9 mouse cellular contexts compared by ENCODE assay signal in genomic region chr10:39660698-39661097, GRCm38 (mm10). TPM values are rescaled to one million over a fixed set of nuclear protein-coding genes. Genes with fewer than 3 reads are reported as not detected.
DNase-seq lines count a peak whose midpoint lies in the region; ATAC-seq lines count a peak whose summit lies in the region.
"Had no signal": no experiment of that assay in that cellular context is flagged by ENCODE, and none has a peak within 500 bp of the region (broad histone marks: within the 10 kb centered on the region; RNA-seq: fewer than 3 reads in every experiment).

No protein-coding gene starts in this region.

- no peak overlapping the region for H3K9ac ChIP-seq in kidney, embryonic 16.5 days (replicated peaks; ENCODE audit: low read length)
- no peak overlapping the region for H3K9ac ChIP-seq in intestine, embryonic 14.5 days (ENCODE audit: low read length)
- no peak overlapping the region for H3K9ac ChIP-seq in neural tube, embryonic 15.5 days (replicated peaks)

- H3K9me3 ChIP-seq in kidney, embryonic 16.5 days (ENCODE audit: low read length): no peaks in the 10 kb centered on the region
- H3K9me3 ChIP-seq in forebrain, embryonic 10.5 days: peaks cover 10% of the 10 kb centered on the region; the same call in 1 of the 2 replicates
- no peaks in the 10 kb centered on the region for H3K9me3 ChIP-seq in intestine, embryonic 14.5 days (ENCODE audit: control insufficient read depth, low read length)
- no peaks in the 10 kb centered on the region for H3K9me3 ChIP-seq in neural tube, embryonic 15.5 days (replicated peaks)
- H3K9me3 ChIP-seq: G1E had no signal

- H3K4me1 ChIP-seq in kidney, embryonic 16.5 days (ENCODE audit: insufficient read depth, low read length): peaks cover 44% of the 10 kb centered on the region
- H3K4me1 ChIP-seq in forebrain, embryonic 10.5 days: peaks cover 64% of the 10 kb centered on the region
- peaks cover 38% of the 10 kb centered on the region for H3K4me1 ChIP-seq in intestine, embryonic 14.5 days (replicated peaks; ENCODE audit: control insufficient read depth, insufficient read depth, low read length)
- peaks cover 44% of the 10 kb centered on the region for H3K4me1 ChIP-seq in neural tube, embryonic 15.5 days

- no peak overlapping the region for H3K4me2 ChIP-seq in kidney, embryonic 16.5 days (replicated peaks; ENCODE audit: low read depth, low read length)
- H3K4me2 ChIP-seq in intestine, embryonic 14.5 days (ENCODE audit: low read length): no peak overlapping the region
- no peak overlapping the region for H3K4me2 ChIP-seq in neural tube, embryonic 15.5 days

- H3K4me3 ChIP-seq in kidney, embryonic 16.5 days (ENCODE audit: low read length): no peak overlapping the region
- no peak overlapping the region for H3K4me3 ChIP-seq in forebrain, embryonic 10.5 days
- no peak overlapping the region for H3K4me3 ChIP-seq in intestine, embryonic 14.5 days (ENCODE audit: low read depth, low read length)
- no peak overlapping the region for H3K4me3 ChIP-seq in neural tube, embryonic 15.5 days (replicated peaks)

- peak overlapping the region; percentile 95 for H3K27ac ChIP-seq in kidney, embryonic 16.5 days (ENCODE audit: low read length)
- peak overlapping the region; percentile 88 for H3K27ac ChIP-seq in forebrain, embryonic 10.5 days
- peak overlapping the region; percentile 84 for H3K27ac ChIP-seq in intestine, embryonic 14.5 days (ENCODE audit: low read depth)
- H3K27ac ChIP-seq in neural tube, embryonic 15.5 days (replicated peaks): peak overlapping the region; percentile 77

- WGBS in kidney, embryonic 16.5 days: 28% methylated on average over 5 of the region's 5 CpGs
- WGBS in forebrain, embryonic 10.5 days: 68% methylated on average over 5 of the region's 5 CpGs
- 30% methylated on average over 5 of the region's 5 CpGs for WGBS in intestine, embryonic 14.5 days
- WGBS in neural tube, embryonic 15.5 days: 20% methylated on average over 5 of the region's 5 CpGs

- peaks cover 5% of the 10 kb centered on the region; the same call in 1 of the 2 replicates for H3K36me3 ChIP-seq in kidney, embryonic 16.5 days (ENCODE audit: insufficient read depth, low read length)
- peaks cover 15% of the 10 kb centered on the region for H3K36me3 ChIP-seq in forebrain, embryonic 10.5 days (replicated peaks)
- H3K36me3 ChIP-seq in intestine, embryonic 14.5 days (ENCODE audit: control insufficient read depth, insufficient read depth, low read length): no peaks in the 10 kb centered on the region
- H3K36me3 ChIP-seq in neural tube, embryonic 15.5 days: no peaks in the 10 kb centered on the region
- H3K36me3 ChIP-seq: G1E had no signal

- no peak for DNase-seq in kidney, postnatal 4 days
- no peak for DNase-seq in forebrain, embryonic 10.5 days (ENCODE audit: extremely low spot score, low spot score)
- no peak for DNase-seq in intestine, embryonic 14.5 days (ENCODE audit: low spot score)
- DNase-seq in spleen, postnatal 10 days (ENCODE audit: low spot score in 2 of 2): no peak
- no peak for DNase-seq in ovary, postnatal 10 days (ENCODE audit: low spot score)
- DNase-seq: right cerebral cortex, postnatal 25 days had no signal

- no peaks in the 10 kb centered on the region for H3K27me3 ChIP-seq in kidney, embryonic 16.5 days (ENCODE audit: insufficient read depth, low read length)
- no peaks in the 10 kb centered on the region for H3K27me3 ChIP-seq in forebrain, embryonic 10.5 days (ENCODE audit: poor library complexity, severe bottlenecking)
- H3K27me3 ChIP-seq in intestine, embryonic 14.5 days (replicated peaks; ENCODE audit: control insufficient read depth, insufficient read depth, low read length): no peaks in the 10 kb centered on the region
- H3K27me3 ChIP-seq in neural tube, embryonic 15.5 days (replicated peaks): no peaks in the 10 kb centered on the region

- ATAC-seq in kidney, embryonic 16.5 days (ENCODE audit: low FRiP score, low TSS enrichment): no peak
- ATAC-seq in intestine, embryonic 14.5 days (replicated peaks; ENCODE audit: low FRiP score, low TSS enrichment, low read depth): no peak
- no peak for ATAC-seq in neural tube, embryonic 15.5 days (ENCODE audit: low FRiP score)

RNA-seq across cellular contexts. Expression of gene Traf3ip2, which starts 48.0 kb away (rescaled TPM):
- polyA plus RNA-seq in kidney, embryonic 16.5 days (2015; fragmentation: Nextera tagmentation; extraction: Ambion mirVana): 18.4 and 18.9 TPM in 2 replicates
- 10.3 and 11.7 TPM in 2 replicates for polyA plus RNA-seq in forebrain, embryonic 10.5 days (2016; fragmentation: Nextera tagmentation; extraction: Ambion mirVana)
- polyA plus RNA-seq in intestine, embryonic 14.5 days (2014; fragmentation: Nextera tagmentation; extraction: Ambion mirVana): 27.8 and 28.5 TPM in 2 replicates
- 3.8 and 9.4 TPM in 2 replicates for polyA plus RNA-seq in neural tube, embryonic 15.5 days (2015; fragmentation: Nextera tagmentation; extraction: Ambion mirVana)
